Mouse (Mus musculus) spleen, postnatal 0 days (tissue): ENCODE results near the gene Higd2a. TPM values are rescaled to one million over a fixed set of nuclear protein-coding genes. Genes with fewer than 3 reads are reported as not detected.

Source experiments
- polyA plus RNA-seq: library from polyadenylated mRNA; unstranded; fragments of >200 nt; fragmentation: Nextera tagmentation; extraction: Ambion mirVana; gene quantifications from 2 replicates; pipeline ENCODE4 v1.2.1, GENCODE M21; 2015

Gene Higd2a
- 131 and 137 TPM in 2 replicates for polyA plus RNA-seq

DNA sequence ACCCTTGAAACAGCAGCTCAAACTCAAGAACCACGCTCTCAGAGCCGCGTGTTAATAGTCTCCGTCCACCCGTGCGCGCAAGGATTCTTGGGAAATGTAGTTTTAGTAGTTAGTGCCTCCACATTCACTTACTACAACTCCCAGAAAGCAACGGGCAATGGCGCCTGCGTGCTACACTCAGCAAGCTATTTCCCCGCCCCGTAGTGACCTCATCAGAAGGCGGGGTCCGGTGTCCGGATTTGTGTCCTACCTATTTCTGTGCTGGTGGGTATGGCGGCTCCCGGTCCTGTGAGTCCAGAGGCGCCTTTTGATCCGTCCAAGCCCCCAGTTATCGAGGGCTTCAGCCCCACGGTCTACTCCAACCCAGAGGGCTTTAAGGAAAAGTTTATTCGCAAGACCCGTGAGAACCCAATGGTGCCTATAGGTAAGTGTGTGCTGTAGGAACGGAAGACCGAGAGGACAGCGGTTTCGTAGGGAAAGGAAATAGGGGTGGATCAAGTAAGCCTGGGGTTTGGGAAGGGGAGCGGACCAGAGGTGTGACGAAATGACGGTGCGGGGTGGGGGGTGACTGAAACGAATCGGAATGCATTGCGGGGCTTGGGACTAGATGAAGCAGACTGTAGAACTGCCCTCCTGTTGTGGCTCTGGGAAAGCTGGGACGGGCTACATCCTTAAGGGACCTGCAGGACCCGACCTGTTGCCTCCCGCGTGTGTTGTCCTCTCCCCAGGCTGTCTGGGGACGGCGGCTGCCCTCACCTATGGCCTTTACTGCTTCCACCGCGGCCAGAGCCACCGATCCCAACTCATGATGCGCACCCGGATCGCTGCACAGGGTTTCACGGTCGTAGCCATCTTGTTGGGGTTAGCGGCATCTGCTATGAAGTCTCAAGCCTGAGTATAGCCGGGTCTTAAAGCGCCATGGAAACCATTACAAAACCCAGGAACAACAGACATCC lies at the start of gene Higd2a, which contains the start of gene Nop16:
Gene Higd2a (plus strand): TSS at position 212 of the 956 bp plus-strand sequence.
Gene Nop16 (minus strand): TSS at position 95 of the 956 bp plus-strand sequence.

DNA sequence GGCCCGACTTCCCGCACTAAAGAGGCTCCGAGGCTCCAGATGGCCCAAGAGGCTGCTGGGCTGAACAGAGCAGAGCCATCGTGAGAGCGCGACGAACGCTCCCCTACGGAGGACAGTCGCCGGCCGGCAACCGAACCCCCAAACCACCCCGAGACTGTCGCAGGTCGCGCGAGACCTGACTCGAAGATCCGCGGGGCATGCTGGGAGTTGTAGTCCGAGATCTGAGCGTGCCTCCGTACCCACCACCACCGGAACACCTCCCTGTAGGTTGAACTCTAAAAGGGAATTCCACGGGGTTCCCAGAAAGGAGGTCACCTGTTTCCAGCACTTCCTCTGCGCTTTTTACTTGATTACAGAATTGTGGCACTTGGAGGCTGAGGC lies 24.8 kb upstream of the Higd2a start, which contains the start of gene 4833439L19Rik:
Gene 4833439L19Rik (minus strand): TSS at position 235 of the 381 bp plus-strand sequence.

DNA sequence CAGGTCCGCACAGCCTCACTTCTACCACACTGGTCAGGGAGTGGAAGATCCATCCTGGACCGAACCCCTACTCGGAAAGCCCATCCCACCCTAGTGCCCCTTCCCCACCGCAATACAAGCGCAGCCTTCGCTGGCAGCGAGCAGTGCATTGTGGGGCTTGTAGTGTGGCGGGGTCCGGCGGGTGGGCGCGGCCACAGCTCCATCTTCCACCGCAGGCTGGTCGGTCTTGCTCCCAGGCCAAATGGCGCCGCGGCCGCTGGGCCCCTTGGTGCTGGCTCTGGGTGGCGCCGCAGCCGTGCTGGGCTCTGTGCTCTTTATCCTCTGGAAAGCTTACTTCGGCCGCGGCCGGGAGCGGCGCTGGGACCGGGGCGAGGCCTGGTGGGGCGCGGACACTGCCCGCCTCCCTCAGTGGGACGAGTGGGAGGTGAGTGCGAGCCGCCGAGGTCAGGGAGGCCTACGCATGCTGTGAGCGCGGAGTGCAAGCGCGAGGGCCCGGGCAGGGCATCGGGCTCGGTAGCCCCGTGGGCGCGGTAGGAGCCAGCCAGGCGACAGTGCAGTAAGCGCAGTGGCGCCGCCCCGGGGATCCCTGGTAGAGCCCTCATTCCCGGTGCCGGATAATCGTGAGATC lies 15.0 kb upstream of the Higd2a start, which contains the start of gene Arl10:
Gene Arl10 (plus strand): TSS at position 162 of the 628 bp plus-strand sequence.

DNA sequence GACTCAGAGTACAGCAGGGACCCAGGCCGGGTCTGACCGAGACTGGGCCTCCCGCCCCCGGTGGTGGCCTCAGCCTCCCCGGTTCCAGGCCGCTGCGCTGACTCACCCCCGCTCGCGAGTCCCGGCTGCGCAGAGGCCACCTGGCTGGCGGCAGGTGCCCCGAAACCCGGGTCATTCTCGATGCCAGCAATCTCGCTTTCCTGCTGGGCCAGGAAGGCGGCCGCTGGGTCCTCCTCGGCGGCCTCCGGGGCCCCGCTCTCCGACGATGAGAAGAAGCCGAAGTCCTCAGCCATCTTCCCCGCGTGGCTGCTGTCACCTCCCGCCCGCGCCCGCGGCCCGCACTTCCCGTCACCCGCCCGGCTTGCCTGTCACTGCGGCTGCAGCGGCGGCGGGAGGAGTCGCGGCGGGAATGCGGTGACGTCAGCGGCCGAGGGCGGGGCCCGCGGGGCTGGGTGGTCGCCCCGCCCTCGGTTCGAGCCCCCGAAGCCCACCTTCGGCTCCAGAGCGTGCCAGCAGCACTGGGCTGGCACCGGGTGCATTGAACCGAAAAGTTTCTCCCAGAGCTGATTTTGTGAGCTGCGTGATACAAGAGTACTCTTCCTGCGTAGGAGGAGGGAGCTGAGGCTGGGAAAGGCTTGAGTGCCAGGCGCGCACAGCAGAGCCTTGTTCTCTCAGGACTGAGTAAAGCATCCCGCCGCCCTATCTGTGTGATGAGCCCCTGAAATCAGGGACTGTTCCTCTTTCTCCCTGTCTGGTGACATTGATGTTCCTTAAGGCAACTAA lies 21.2 kb downstream of the Higd2a start, which contains the start of gene Cltb:
Gene Cltb (minus strand): TSS at position 373 of the 783 bp plus-strand sequence.

DNA sequence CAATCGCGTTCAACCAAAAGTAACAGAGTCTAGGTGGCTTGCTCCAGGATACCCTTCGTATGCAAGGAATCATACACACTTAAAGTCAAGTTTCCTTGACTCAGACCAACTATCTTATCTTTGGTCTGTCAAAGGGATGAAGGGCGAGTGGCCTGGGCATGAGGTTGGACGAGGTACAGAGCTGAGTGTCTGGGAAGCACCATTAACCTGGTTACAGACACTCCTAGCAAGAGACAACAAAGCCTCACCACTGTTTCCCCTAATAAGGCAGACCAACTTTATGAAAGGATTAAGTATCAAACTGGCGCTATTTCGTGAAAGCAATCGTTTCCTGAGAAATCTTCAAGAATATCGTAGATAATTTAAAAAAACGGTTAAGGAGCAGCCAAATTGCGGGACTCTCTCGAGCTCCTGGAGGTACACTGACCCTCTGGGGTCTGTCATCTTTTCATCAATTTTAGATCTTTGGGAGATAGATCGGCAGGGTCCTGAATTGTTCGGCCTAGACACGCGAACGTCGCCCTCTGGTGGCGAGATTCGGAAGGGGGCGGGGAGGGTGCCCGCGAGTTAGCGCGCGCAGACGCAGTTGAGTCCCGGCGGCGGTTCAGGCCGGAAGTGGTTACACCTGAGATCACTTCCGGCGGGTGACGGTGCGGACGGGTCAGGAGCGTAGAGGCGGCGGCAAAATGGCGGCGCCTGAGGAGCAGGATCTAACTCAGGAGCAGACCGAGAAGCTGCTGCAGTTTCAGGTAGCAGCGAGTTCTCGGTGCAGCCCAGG lies 31.3 kb downstream of the Higd2a start, which contains the start of gene Faf2:
Gene Faf2 (plus strand): TSS at position 630 of the 778 bp plus-strand sequence.

Other genes with a start within 250 kb of the Higd2a start
- 2.8 and 3.7 TPM in 2 replicates for gene Cplx2, start 218.9 kb upstream of the Higd2a start, polyA plus RNA-seq
- gene Thoc3, start 121.4 kb upstream of the Higd2a start, polyA plus RNA-seq, result 56.9 and 60.2 TPM in 2 replicates
- 2.6 and 3.2 TPM in 2 replicates for gene Simc1, start 86.4 kb upstream of the Higd2a start, polyA plus RNA-seq
- 32.0 and 35.6 TPM in 2 replicates for gene 4833439L19Rik, start 24.8 kb upstream of the Higd2a start, polyA plus RNA-seq
- 10.8 and 11.8 TPM in 2 replicates for gene Arl10, start 15.2 kb upstream of the Higd2a start, polyA plus RNA-seq
- 53.1 and 53.4 TPM in 2 replicates for gene Nop16, start 117 bp upstream of the Higd2a start, polyA plus RNA-seq
- gene Cltb, start 21.1 kb downstream of the Higd2a start, polyA plus RNA-seq, result 31.3 and 38.9 TPM in 2 replicates
- gene Faf2, start 31.6 kb downstream of the Higd2a start, polyA plus RNA-seq, result 26.3 and 26.5 TPM in 2 replicates
- 38.5 and 44.6 TPM in 2 replicates for gene Rnf44, start 103.7 kb downstream of the Higd2a start, polyA plus RNA-seq
- 0.02 TPM in 1 of 2 replicates, not detected in the other for gene Cdhr2, start 111.3 kb downstream of the Higd2a start, polyA plus RNA-seq
- gene Gprin1, start 159.7 kb downstream of the Higd2a start, polyA plus RNA-seq, result not detected in 2 replicates
- not detected in 2 replicates for gene Sncb, start 176.4 kb downstream of the Higd2a start, polyA plus RNA-seq
- not detected in 2 replicates for gene Eif4e1b, start 193.8 kb downstream of the Higd2a start, polyA plus RNA-seq
- 4.9 and 6.2 TPM in 2 replicates for gene Tspan17, start 199.2 kb downstream of the Higd2a start, polyA plus RNA-seq